Mouse (Mus musculus): Measurements from ENCODE around the gene Hmgn2.

GRCm38 (mm10) chr4:134002246-134002645, 33.8 kb upstream of the Hmgn2 start:
- TF ChIP-seq POLR2A (IDR thresholded peaks at IDR 0.05; ENCODE audit: borderline replicate concordance, extremely low read depth, low read depth, low read length) = no peak
- TF ChIP-seq CTCF (IDR thresholded peaks at IDR 0.05; ENCODE audit: insufficient read depth, low read length) = no peak
